Mouse (Mus musculus) limb, embryonic 15.5 days (tissue): Measurements from ENCODE around the gene Dlg4. TPM values are rescaled to one million over a fixed set of nuclear protein-coding genes. Genes with fewer than 3 reads are reported as not detected.
A peak's percentile ranks its signal among the peaks of the same experiment; 100 is the strongest.

Source experiments
- ATAC-seq: fragments of 200-750 bp; cut with Nextera tagmentation; 2 replicates; pipeline ENCODE4 v1.8.0; 2017; ENCODE audit warnings: low read depth, moderate TSS enrichment; ENCODE audit not compliant: insufficient number of reproducible peaks, low FRiP score, low TSS enrichment
- H3K27ac ChIP-seq: fragments of 300-500 bp; sonication (generic); 2 replicates; pipeline ENCODE4 v1.5.1; 2015; ENCODE audit warnings: moderate library complexity, mild to moderate bottlenecking, inconsistent platforms
- H3K27me3 ChIP-seq: fragments of 300-500 bp; sonication (generic); 2 replicates; pipeline ENCODE4 v1.6.1; 2015; ENCODE audit warnings: inconsistent platforms
- H3K36me3 ChIP-seq: fragments of 300-500 bp; sonication (generic); 2 replicates; pipeline ENCODE4 v1.6.1; 2015; ENCODE audit warnings: inconsistent platforms
- H3K4me1 ChIP-seq: fragments of 300-500 bp; sonication (generic); 2 replicates; pipeline ENCODE4 v1.6.1; 2015; ENCODE audit warnings: inconsistent platforms
- H3K4me2 ChIP-seq: fragments of 300-500 bp; sonication (generic); 2 replicates; pipeline ENCODE4 v1.6.1; 2015; ENCODE audit warnings: mild to moderate bottlenecking, inconsistent platforms
- H3K4me3 ChIP-seq: fragments of 300-500 bp; sonication (generic); 2 replicates; pipeline ENCODE4 v1.5.1; 2015; ENCODE audit warnings: mild to moderate bottlenecking, inconsistent platforms
- H3K9ac ChIP-seq: fragments of 300-500 bp; sonication (generic); 2 replicates; pipeline ENCODE4 v1.6.1; 2015; ENCODE audit warnings: inconsistent platforms
- H3K9me3 ChIP-seq: fragments of 300-500 bp; sonication (generic); 2 replicates; pipeline ENCODE4 v1.6.1; 2016; ENCODE audit warnings: inconsistent platforms
- WGBS: fragments of 180-500 bp; shearing (Covaris S2); methylation state at CpG from one replicate; pipeline ENCODE4 v1.1.7; 2015; 5-methylcytosine and 5-hydroxymethylcytosine counted together
- polyA plus RNA-seq: library from polyadenylated mRNA; unstranded; fragments of >200 nt; fragmentation: Nextera tagmentation; extraction: Ambion mirVana; gene quantifications from 2 replicates; pipeline ENCODE4 v1.2.1, GENCODE M21; 2015

Dlg4 gene
- polyA plus RNA-seq, 1 experiment from 2014 or later, result 10.7 TPM

DNA sequence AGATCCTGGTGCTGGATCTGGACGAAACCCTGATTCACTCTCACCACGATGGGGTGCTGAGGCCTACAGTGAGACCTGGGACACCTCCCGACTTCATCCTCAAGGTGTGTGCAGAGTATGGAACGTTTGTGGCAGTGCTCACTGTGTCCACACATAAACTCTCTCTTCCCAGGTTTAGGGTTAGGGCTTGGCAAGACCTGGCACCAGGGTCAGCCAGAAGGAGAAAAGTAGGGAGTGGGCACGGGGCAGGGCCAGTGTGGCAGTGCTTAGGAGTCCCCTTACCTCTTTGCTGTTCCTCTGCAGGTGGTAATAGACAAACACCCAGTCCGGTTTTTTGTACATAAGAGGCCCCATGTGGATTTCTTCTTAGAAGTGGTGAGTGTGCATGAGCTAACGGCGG lies 32.3 kb upstream of the Dlg4 start:
- 90% methylated on average over 8 of the region's 8 CpGs for WGBS

DNA sequence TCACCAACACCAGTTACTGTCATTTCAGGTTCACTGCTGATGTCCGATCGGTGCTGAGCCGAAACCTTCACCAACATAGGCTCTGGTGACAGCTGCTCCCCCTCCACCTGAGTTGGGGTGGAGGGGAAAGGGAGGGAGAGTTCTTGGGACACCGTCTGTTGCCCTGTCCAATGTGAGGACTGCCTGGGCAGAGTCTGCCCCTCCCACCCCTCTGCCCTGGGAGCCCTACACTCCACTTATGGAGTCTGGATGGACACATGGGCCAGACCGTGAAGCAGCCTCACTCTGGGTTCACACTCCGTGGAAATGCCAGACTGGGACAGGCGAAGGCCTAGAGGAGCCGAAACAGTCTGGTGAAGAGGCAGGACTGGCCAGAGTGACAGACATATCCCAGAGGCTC lies 26.8 kb upstream of the Dlg4 start:
- H3K4me1 ChIP-seq, result peaks cover 22% of the 10 kb centered on the region
- WGBS, result 85% methylated on average over 8 of the region's 8 CpGs
- peaks cover 67% of the 10 kb centered on the region for H3K36me3 ChIP-seq
- no peak for ATAC-seq
- H3K4me2 ChIP-seq, result no peak overlapping the region
- no peaks in the 10 kb centered on the region for H3K9me3 ChIP-seq
- peak overlapping the region; percentile 97 for H3K27ac ChIP-seq
- no peak overlapping the region for H3K9ac ChIP-seq
- no peak overlapping the region for H3K4me3 ChIP-seq
- H3K27me3 ChIP-seq, result no peaks in the 10 kb centered on the region

More for the DNA sequence above, 32.3 kb upstream of the Dlg4 start:
- no peak overlapping the region for H3K27ac ChIP-seq
- H3K4me2 ChIP-seq, result no peak overlapping the region
- H3K36me3 ChIP-seq, result peaks cover 57% of the 10 kb centered on the region
- H3K9me3 ChIP-seq, result no peaks in the 10 kb centered on the region
- H3K9ac ChIP-seq, result no peak overlapping the region
- ATAC-seq, result no peak
- H3K4me1 ChIP-seq, result peaks cover 21% of the 10 kb centered on the region
- H3K27me3 ChIP-seq, result no peaks in the 10 kb centered on the region
- H3K4me3 ChIP-seq, result no peak overlapping the region

DNA sequence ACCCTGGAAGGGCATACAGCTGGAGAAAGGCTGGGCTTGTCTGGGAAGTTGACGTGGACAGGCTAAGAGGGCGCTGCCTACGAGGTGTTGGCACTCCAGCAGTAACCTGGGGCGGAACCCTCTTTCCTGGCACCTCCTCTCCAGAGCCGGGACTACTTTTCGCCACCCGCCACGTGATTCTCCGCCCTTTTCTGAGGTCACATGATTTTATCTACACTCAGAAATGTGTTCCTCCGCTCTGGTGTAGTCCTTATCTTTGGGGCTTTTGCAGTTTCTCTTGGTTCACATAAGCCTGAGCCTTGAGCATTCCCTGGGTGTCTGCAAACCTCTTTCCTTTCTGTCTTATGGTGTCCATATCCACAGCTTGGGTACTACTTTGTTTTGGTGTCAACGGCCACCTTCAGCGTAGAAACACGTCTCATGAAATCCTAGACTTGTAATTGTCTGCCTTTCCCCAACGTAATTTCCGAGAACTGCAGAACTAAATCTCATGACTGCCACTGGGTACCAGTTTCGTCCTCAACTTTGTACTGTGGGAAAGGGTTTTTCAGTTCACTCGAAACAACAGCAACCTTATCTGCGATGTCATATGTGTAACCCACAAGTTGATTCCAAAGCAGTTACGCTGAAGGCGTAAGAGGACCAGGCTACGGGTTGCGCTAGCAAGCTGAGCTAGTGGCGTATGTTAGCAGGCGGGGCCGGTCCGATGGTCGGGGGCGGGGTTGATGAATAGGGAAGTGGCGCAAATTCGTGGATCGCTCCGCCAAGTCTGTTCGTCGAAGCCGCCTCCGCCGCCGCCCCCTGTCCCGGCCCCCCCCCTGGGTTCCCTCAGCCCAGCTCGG lies 25.7 kb upstream of the Dlg4 start, which contains the start of gene Gabarap:
Gene Gabarap, plus strand, starts transcription at position 294 of the 842 bp plus-strand sequence.
- ATAC-seq, result peak; percentile 74
- under 1% methylated on average over 40 of the region's 40 CpGs for WGBS
- Histone ChIP-seq H3K4me2 (peak within 1 kb of the TSS; percentile 78), H3K9me3 (no peaks in the 10 kb centered on the region), H3K9ac (peak within 1 kb of the TSS; percentile 85), H3K36me3 (peaks cover 60% of the 10 kb centered on the region), H3K27ac (peak within 1 kb of the TSS; percentile 97), H3K4me1 (peaks cover 22% of the 10 kb centered on the region), H3K4me3 (peak within 1 kb of the TSS; percentile 78), H3K27me3 (no peaks in the 10 kb centered on the region)

DNA sequence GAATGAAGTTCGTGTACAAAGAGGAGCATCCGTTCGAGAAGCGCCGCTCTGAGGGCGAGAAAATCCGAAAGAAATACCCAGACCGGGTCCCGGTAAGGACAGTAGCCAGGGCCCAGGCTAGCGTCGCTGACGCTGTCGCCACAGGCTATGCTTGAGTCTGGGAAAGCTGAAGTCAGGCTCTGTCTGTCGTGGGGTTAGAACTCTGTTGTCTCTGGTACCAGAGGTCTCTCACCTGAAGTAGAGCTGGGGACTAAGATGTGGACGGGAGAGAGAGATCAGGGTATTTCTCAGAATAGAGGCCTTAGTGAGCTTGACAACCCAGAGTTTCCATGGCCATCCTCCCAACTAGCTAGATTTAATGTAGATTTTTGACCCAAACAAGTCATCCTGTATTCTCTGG lies 25.0 kb upstream of the Dlg4 start:
- Histone ChIP-seq H3K4me1 (peaks cover 22% of the 10 kb centered on the region), H3K27me3 (no peaks in the 10 kb centered on the region), H3K27ac (peak overlapping the region; percentile 97), H3K9me3 (no peaks in the 10 kb centered on the region), H3K36me3 (peaks cover 54% of the 10 kb centered on the region), H3K4me3 (peak overlapping the region; percentile 78), H3K9ac (peak overlapping the region; percentile 85), H3K4me2 (peak overlapping the region; percentile 78)
- under 1% methylated on average over 15 of the region's 15 CpGs for WGBS
- peak; percentile 25; the same call in 1 of the 2 replicates for ATAC-seq

DNA sequence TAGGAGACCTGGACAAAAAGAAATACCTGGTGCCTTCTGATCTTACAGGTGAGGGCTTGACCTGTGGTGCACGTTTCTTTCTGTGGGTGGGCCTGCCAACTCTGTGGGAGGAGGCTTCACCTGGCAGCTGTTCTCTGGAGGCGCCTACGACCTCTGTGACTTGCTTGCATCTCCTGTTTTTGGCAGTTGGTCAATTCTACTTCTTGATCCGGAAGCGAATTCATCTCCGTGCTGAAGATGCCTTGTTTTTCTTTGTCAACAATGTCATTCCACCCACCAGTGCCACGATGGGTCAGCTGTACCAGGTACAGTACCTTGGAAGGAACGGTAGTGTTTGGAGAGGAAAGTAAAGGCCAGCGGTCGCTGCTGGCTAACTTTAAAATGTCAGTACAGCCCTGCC lies 24.3 kb upstream of the Dlg4 start:
- peak overlapping the region; percentile 7; the same call in 1 of the 2 replicates for H3K9ac ChIP-seq
- no peak for ATAC-seq
- peak overlapping the region; percentile 78 for H3K4me2 ChIP-seq
- H3K27ac ChIP-seq, result peak overlapping the region; percentile 18; the same call in 1 of the 2 replicates
- peaks cover 26% of the 10 kb centered on the region for H3K4me1 ChIP-seq
- peak overlapping the region; percentile 78 for H3K4me3 ChIP-seq
- no peaks in the 10 kb centered on the region for H3K9me3 ChIP-seq
- 77% methylated on average over 10 of the region's 10 CpGs for WGBS
- peaks cover 47% of the 10 kb centered on the region for H3K36me3 ChIP-seq
- no peaks in the 10 kb centered on the region for H3K27me3 ChIP-seq

DNA sequence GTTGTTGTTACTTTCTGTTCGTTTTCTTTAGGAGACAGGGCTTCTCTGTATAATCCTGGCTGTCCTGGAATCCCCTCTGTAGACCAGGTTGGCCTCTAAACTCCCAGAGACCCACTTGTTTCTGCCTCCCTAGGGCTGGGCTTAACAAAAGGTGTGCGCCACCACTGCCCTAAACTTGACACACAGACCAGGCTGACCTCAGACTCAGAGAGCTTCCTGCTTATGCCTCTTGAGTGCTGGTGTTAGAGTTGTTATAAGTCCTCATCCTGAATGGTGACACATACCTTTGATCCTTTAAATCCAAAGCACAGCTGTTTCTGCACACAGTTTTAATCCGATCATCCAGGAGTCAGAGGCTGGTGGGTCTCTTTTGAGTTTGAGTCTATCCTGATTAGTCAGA lies 23.8 kb upstream of the Dlg4 start:
- peak overlapping the region; percentile 78 for H3K4me3 ChIP-seq
- 81% methylated on average over 3 of the region's 3 CpGs for WGBS
- H3K27ac ChIP-seq, result no peak overlapping the region
- no peak for ATAC-seq
- H3K27me3 ChIP-seq, result no peaks in the 10 kb centered on the region
- H3K4me2 ChIP-seq, result peak overlapping the region; percentile 78
- H3K9me3 ChIP-seq, result no peaks in the 10 kb centered on the region
- no peak overlapping the region for H3K9ac ChIP-seq
- H3K36me3 ChIP-seq, result peaks cover 42% of the 10 kb centered on the region
- peaks cover 31% of the 10 kb centered on the region for H3K4me1 ChIP-seq

DNA sequence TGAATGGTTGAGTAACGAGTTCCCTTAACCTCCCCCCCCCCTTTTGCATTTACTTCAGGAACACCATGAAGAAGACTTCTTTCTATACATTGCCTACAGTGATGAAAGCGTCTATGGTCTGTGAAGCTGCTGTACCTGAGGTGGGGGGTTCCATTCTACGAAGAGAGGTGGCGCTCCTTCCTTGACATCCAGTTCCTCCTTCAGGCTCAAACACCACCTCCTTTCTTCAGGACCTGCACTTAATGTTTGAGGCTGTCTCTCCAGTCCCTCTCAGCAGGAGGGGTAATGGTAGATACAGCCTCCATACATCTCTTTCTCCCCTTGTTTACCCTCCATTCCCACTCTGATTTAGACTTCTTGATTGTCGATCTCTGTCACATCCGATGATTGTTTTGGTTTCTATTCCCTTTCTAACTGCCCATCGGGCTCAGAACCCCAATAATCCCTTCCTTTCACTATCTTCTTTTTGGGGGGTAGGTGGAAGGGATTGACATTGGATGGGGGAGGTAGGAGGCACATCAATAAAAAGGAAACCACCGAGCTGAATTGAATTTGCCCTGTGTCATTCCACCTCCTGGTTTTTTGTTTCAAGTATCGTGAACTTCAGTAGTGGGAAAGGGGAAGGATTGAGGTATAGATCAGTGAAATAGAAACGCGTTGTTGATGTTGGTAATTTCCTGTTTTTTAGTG lies 22.2 kb upstream of the Dlg4 start:
- no peak for ATAC-seq
- 79% methylated on average over 11 of the region's 11 CpGs for WGBS

DNA sequence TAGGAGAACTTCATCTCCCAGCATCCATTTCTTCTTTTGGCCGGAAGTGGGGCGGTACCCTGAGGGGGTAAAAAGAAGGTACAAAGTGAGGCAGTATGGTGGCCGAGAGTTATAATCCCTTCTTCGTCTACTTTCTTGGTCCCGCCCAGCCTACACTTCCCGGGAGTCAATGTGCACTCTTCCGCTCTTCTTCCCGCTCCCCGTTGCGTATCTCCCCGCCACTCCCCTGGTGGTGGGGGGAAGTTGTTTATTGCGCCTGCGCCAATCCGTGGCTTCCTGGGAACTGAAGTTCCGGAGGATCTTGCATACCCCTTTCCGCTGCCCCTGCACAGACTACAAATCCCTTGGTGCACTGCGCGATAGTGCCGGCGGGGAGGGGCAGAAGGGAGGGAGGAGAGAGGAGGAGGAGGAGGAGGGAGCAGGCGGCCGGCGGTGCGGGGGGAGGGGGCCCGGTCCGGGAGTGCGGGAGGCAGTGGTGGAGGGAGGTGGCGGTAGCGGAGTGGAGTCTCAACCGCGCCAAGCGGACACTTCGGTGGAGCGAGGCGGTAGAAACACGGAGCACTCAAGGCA lies 21.3 kb upstream of the Dlg4 start, which contains the start of gene Phf23:
Gene Phf23, plus strand, starts transcription at position 387 of the 570 bp plus-strand sequence.
- Histone ChIP-seq H3K9me3 (no peaks in the 10 kb centered on the region), H3K4me1 (peaks cover 43% of the 10 kb centered on the region), H3K9ac (peak within 1 kb of the TSS; percentile 93), H3K4me3 (peak within 1 kb of the TSS; percentile 90), H3K27me3 (no peaks in the 10 kb centered on the region), H3K27ac (peak within 1 kb of the TSS; percentile 99), H3K4me2 (peak within 1 kb of the TSS; percentile 49), H3K36me3 (peaks cover 38% of the 10 kb centered on the region)
- ATAC-seq, result peak; percentile 86
- under 1% methylated on average over 36 of the region's 36 CpGs for WGBS

More for the DNA sequence above, 22.2 kb upstream of the Dlg4 start:
- H3K4me3 ChIP-seq, result peak overlapping the region; percentile 90; the same call in 1 of the 2 replicates
- peaks cover 44% of the 10 kb centered on the region for H3K4me1 ChIP-seq
- H3K36me3 ChIP-seq, result peaks cover 41% of the 10 kb centered on the region
- no peaks in the 10 kb centered on the region for H3K27me3 ChIP-seq
- H3K4me2 ChIP-seq, result peak overlapping the region; percentile 32; the same call in 1 of the 2 replicates
- no peaks in the 10 kb centered on the region for H3K9me3 ChIP-seq
- H3K27ac ChIP-seq, result no peak overlapping the region
- H3K9ac ChIP-seq, result no peak overlapping the region

DNA sequence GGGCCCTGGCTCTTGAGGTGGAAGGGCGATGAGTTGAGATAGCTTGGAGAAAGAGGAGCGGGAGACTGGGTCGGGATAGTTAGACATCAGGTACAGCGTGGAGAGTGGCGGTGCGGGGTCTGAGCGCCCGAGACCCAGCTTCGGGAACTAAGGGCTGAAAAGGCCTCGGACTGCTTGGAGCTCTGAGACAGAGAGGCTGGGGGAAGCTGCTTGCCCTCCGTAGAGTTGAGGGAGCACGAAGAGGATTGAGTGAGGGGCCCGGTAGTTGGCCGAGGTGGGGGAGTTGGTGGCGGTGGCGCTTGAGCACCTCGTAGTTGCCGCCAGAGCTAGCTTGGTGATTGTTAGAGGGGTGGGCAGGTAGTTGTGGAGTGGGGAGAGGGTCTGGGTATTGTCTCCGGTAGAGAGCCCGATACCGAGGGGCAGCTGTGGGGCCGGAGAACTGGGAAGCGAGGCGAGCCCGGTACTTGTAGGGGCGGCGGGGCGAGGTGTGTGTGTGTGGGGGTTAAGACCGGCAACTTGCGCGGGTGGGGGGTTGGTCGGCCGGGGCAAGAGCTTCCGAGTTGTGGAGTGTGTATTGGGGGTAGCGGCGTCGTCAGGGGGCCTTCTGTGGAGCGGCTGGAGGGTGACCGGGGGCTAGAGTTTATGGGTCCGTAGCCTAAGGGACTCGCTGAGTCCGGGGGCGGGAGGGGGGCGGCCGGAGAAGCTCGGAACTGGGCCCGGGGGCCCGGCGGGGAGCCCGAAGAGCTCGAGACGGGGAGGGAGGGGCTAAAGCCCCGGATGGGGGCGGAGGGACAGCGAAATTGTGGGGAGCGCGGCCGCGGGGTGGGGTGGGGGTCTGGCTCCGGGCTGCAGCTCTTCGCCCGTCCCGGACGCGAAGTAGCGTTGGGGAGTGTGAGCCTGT lies 20.3 kb upstream of the Dlg4 start:
- H3K27me3 ChIP-seq, result no peaks in the 10 kb centered on the region

DNA sequence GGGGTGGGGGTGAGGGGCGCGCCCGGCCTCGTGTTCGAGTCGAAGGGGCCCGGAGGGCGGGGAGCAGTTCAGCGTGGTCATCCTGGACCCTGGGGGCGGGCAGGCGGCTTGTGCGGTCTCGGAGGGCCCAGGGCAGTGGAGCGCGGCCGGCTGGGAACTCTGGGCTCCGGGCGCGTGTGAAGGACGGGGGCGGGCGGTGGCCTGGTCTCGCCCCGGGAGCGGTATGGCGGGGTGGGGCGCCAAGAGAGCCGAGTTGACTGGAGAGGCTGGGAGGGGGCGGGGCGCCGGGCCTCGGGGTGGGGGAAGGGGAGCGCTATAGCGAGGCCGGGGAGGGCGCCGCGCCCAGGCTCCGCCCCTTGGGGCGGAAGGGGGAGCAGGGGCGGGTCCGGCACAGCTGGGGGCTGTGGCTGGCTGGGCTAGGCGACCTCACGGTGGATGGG lies 19.7 kb upstream of the Dlg4 start:
- under 1% methylated on average over 39 of the region's 44 CpGs for WGBS
- ATAC-seq, result peak; percentile 49

More for the DNA sequence above, 20.3 kb upstream of the Dlg4 start:
- ATAC-seq, result no peak; the same call in none of the 2 replicates
- Histone ChIP-seq H3K4me1 (peaks cover 45% of the 10 kb centered on the region), H3K4me2 (peak overlapping the region; percentile 49), H3K36me3 (peaks cover 38% of the 10 kb centered on the region), H3K9me3 (no peaks in the 10 kb centered on the region), H3K27ac (peak overlapping the region; percentile 99), H3K9ac (peak overlapping the region; percentile 93), H3K4me3 (peak overlapping the region; percentile 90)
- WGBS, result 1% methylated on average over 60 of the region's 66 CpGs

More for the DNA sequence above, 19.7 kb upstream of the Dlg4 start:
- Histone ChIP-seq H3K36me3 (peaks cover 41% of the 10 kb centered on the region), H3K4me1 (peaks cover 52% of the 10 kb centered on the region), H3K9me3 (no peaks in the 10 kb centered on the region), H3K4me3 (peak overlapping the region; percentile 90), H3K27me3 (no peaks in the 10 kb centered on the region), H3K27ac (peak overlapping the region; percentile 99), H3K9ac (peak overlapping the region; percentile 93), H3K4me2 (peak overlapping the region; percentile 49)
